Mouse (Mus musculus) bone marrow macrophage, adult 2 months (primary cell): ENCODE measurements around the gene Tmco4. TPM values are rescaled to one million over a fixed set of nuclear protein-coding genes. Genes with fewer than 3 reads are reported as not detected.

Experiments used
- H3K27ac ChIP-seq: 2 replicates; pipeline ENCODE4 v1.5.1; 2012; ENCODE audit warnings: low read depth, low read length; ENCODE audit not compliant: insufficient read depth
- H3K4me1 ChIP-seq: 2 replicates; pipeline ENCODE4 v1.6.1; 2012; ENCODE audit warnings: low read length; ENCODE audit not compliant: control insufficient read depth, insufficient read depth
- H3K4me3 ChIP-seq: 2 replicates; pipeline ENCODE4 v1.5.1; 2012; ENCODE audit warnings: mild to moderate bottlenecking, low read length, moderate library complexity; ENCODE audit not compliant: insufficient read depth
- CTCF ChIP-seq: IDR thresholded peaks from 2 replicates; pipeline ENCODE4 v1.5.1; 2012; ENCODE audit warnings: low read depth, mild to moderate bottlenecking, low read length, moderate library complexity
- POLR2A ChIP-seq: IDR thresholded peaks from 2 replicates; pipeline ENCODE4 v1.6.1; 2012; ENCODE audit warnings: mild to moderate bottlenecking, low read depth, low read length, borderline replicate concordance
- polyA plus RNA-seq: library from polyadenylated mRNA; stranded (reverse); fragments of >200 nt; gene quantifications from 2 replicates; pipeline ENCODE4 v1.2.4, GENCODE M21; 2012; ENCODE audit not compliant: missing spikeins, insufficient read depth, insufficient read length

Gene Tmco4
- polyA plus RNA-seq, 1 experiment: 6.5 TPM

- no peak overlapping the region for H3K27ac ChIP-seq
- H3K4me1 ChIP-seq: 0 out of 2 replicates have a peak, but pooled peaks cover 2% of the 10 kb centered on the region
- TF ChIP-seq POLR2A: no peak
- no peak for TF ChIP-seq CTCF
- H3K4me3 ChIP-seq: no peak overlapping the region
Measured at GRCm38 (mm10) chr4:139053391-139053790, 80.7 kb downstream of the Tmco4 start.

- TF ChIP-seq POLR2A: no peak
- no peak for TF ChIP-seq CTCF
- Histone ChIP-seq H3K4me1 (0 out of 2 replicates have a peak, but pooled peaks cover 2% of the 10 kb centered on the region), H3K27ac (no peak overlapping the region), H3K4me3 (no peak overlapping the region)
Measured at GRCm38 (mm10) chr4:139054300-139054923, 81.7 kb downstream of the Tmco4 start.

GRCm38 (mm10) chr4:139055336-139055735, 82.6 kb downstream of the Tmco4 start:
- Histone ChIP-seq H3K4me1 (0 out of 2 replicates have a peak, but pooled peaks cover 2% of the 10 kb centered on the region), H3K4me3 (no peak overlapping the region), H3K27ac (no peak overlapping the region)
- TF ChIP-seq CTCF (no peak), POLR2A (no peak)

GRCm38 (mm10) chr4:139055744-139056143, 83.1 kb downstream of the Tmco4 start:
- Histone ChIP-seq H3K27ac (no peak overlapping the region), H3K4me1 (0 out of 2 replicates have a peak, but pooled peaks cover 2% of the 10 kb centered on the region), H3K4me3 (no peak overlapping the region)
- TF ChIP-seq CTCF (no peak), POLR2A (no peak)

- no peak overlapping the region for H3K27ac ChIP-seq
- TF ChIP-seq POLR2A (no peak), CTCF (no peak)
- H3K4me1 ChIP-seq: no peaks in the 10 kb centered on the region
- H3K4me3 ChIP-seq: no peak overlapping the region
Measured at GRCm38 (mm10) chr4:139057291-139057690, 84.6 kb downstream of the Tmco4 start.

GRCm38 (mm10) chr4:139058029-139058428, 85.3 kb downstream of the Tmco4 start:
- Histone ChIP-seq H3K4me1 (no peaks in the 10 kb centered on the region), H3K4me3 (no peak overlapping the region), H3K27ac (no peak overlapping the region)
- TF ChIP-seq POLR2A (no peak), CTCF (no peak)

- TF ChIP-seq CTCF (no peak), POLR2A (no peak)
- Histone ChIP-seq H3K27ac (no peak overlapping the region), H3K4me1 (no peaks in the 10 kb centered on the region), H3K4me3 (no peak overlapping the region)
Measured at GRCm38 (mm10) chr4:139059569-139059968, 86.9 kb downstream of the Tmco4 start.

GRCm38 (mm10) chr4:139064831-139065230, 92.1 kb downstream of the Tmco4 start:
- H3K4me3 ChIP-seq: no peak overlapping the region
- H3K4me1 ChIP-seq: no peaks in the 10 kb centered on the region
- H3K27ac ChIP-seq: no peak overlapping the region
- TF ChIP-seq POLR2A: no peak
- TF ChIP-seq CTCF: no peak

GRCm38 (mm10) chr4:139068287-139068686, 95.6 kb downstream of the Tmco4 start:
- Histone ChIP-seq H3K4me1 (no peaks in the 10 kb centered on the region), H3K4me3 (no peak overlapping the region), H3K27ac (no peak overlapping the region)
- no peak for TF ChIP-seq POLR2A
- no peak for TF ChIP-seq CTCF

GRCm38 (mm10) chr4:139074060-139074459, 101.4 kb downstream of the Tmco4 start:
- H3K4me1 ChIP-seq: no peaks in the 10 kb centered on the region
- H3K27ac ChIP-seq: no peak overlapping the region
- no peak overlapping the region for H3K4me3 ChIP-seq
- TF ChIP-seq CTCF (no peak), POLR2A (no peak)
